Mouse (Mus musculus) lung, postnatal 14 days (tissue): Measurements from ENCODE around the gene Crlf3.
"Not testable (repeated sequence)": the region's sequence is repeated elsewhere in the genome, so short reads cannot be mapped to it uniquely, and the experiment has no call there.

Experiments
- DNase-seq: peaks from one replicate; pipeline ENCODE4 v3.0.0; 2021

Crlf3 gene

DNA sequence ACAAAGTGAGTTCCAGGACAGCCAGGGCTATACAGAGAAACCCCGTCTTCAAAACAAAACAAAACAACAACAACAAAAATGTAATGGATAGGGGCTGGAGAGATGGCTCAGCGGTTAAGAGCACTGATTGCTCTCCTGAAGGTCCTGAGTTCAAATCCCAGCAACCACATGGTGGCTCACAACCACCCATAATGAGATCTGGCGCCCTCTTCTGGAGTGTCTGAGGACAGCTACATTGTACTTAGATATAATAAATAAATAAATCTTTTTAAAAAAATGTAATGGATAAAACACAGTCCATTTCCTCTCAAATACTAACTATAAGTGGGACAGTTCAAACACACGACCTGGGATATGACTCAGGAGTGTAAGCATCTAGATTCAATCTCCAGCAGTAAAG is 14.4 kb downstream of the Crlf3 start:
- DNase-seq, result not testable (repeated sequence)

DNA sequence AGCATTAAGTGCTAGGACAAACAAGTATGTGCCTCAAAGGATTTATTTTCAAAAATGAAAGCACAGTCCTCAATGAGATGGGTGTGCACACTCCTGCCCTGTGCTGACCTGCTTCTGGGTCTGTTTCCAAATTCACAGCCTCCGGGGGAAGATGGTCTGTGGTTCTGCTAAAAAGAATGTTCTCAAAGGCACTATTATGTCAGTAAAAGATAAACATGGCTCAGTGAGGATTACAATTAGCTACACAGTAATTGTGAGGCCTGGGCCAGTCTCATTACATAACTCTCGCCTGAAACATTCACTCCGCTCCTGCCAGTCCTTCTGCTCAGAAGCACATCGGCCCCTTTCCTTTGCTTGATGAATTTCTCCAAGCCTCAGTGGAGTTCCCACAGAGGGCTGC is 18.6 kb downstream of the Crlf3 start:
- peak; percentile 27 for DNase-seq

DNA sequence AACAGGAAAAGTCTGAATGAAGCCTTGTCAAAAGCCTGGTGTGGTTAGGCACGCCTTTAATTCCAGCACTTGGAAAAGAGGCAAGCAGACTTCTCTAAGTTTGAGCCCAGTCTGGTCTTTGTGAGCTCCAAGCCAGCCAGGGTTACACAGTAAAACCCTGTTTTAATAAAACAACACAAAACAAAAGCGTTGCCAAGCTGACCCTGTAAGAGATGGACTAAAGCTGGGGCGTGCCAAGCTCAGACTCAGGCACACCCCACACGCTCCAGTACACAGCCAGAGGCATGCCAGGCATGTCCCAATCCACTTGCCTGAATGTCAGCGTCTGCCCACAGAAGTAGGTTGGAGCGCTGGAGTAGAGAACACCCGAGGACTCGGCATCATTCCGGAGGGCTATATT is 24.6 kb downstream of the Crlf3 start:
- DNase-seq, result peak; percentile 29

DNA sequence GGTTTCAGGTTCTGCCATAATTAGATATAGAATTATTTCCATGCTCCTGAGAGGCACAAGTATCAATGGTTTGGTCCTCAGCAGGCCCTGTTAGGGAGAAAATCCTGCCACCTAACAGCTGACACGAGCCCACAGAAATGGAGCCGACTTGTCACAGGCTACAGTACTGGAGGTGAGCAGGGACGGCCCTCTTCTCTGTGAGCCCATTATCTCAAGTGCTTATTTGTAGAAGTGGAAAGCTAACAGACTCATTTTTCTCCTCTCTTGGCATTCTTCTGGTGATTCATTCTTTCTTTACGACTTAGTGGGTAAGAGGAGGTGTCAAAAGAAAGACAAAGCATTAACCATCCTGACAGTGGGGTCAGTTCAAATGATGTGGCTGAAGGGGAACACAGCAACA is 26.1 kb downstream of the Crlf3 start:
- DNase-seq, result no peak

DNA sequence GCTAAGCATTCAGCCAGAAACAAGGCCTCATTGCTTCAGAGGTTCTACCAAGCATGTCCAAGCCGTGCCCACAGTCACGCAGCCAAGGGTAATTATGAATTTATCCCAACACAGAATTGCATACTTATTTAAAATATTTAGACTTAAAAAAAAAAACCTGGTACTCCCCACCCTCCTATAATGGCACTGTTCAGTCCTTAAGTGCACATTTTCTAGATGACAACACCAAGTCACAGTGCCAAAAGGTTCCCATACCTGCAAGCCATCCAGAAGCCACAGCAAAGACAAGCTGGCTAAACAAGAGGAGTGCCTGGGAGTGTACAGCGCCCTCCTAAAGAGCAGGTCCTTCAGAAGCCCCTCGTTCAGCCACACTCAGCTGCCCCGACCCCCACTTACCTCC is 27.6 kb downstream of the Crlf3 start:
- peak; percentile 18 for DNase-seq

DNA sequence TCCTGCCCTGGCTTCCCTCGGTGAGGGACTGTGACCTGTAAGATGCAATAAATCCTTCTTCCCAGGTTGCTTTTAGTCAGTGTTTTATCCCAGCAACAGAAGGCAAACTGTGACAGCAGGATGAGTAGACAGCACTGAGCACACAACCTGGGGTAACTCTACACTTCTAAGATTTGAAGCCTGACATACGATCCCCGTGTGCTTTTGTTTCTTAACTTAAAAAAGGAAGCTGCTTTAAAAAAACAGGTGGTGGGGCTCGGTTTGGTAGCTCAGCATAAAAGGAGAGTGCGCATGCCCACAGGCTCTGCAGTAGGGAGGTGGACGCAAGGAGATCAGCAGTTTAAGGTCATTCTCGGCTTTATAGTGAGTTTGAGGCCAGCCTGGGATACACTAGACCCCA is 28.3 kb downstream of the Crlf3 start:
- DNase-seq, result no peak

DNA sequence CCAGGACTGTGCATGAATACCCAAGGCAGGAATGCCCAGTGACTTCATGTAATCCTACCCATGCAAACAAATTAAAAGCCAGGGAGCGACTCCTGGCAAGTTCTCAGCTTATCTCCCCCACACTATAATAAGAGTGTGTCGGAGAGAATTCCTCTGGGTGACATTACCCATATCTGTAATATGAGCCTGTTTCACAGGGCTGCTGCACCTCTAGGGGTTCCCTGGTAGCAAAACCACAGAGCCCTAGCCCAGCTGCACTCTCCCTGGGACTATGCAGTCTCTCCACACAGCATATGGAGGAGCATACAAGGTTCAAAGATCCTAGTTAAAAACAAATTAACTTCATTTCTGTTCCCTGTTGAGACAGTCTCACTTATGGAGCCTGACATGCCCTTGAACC is 30.7 kb downstream of the Crlf3 start:
- DNase-seq, result no peak

DNA sequence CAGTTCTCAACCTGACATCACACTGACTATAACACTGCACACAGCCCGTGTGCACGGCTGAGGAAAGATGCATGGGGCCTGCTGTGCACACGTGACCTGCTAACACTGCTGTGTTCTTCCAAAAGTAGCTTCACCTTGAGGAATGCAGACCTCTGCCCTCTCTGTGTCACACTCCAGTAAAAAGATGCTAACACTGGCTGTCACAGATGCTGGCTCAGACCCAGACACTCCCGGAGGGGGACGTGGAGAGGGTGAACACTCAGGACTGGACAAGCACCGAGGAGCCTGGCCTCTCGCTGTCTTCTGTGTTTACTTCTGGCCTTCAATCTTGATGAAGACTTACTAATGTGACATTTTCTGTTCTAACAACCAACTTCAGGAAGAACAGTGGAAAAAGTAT is 33.9 kb downstream of the Crlf3 start:
- no peak for DNase-seq

DNA sequence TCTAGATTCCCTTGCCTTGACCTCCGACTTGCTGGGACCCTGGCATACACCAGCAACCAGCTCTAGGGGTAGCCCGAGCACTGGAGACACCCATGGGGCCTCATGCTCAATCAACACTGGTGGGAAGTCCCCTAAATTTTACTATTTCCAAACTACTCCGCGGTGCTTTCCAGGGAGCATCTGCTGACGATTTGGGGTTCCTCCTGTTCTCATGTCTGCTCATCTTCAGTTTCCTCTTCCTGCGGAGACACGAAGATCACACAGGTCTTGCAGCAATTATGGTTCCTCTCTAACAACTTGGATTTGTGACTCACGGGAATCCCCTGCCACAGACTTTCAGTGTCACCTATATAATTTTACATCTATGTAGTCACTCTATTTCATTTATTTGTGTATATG is 37.4 kb downstream of the Crlf3 start:
- DNase-seq, result no peak

DNA sequence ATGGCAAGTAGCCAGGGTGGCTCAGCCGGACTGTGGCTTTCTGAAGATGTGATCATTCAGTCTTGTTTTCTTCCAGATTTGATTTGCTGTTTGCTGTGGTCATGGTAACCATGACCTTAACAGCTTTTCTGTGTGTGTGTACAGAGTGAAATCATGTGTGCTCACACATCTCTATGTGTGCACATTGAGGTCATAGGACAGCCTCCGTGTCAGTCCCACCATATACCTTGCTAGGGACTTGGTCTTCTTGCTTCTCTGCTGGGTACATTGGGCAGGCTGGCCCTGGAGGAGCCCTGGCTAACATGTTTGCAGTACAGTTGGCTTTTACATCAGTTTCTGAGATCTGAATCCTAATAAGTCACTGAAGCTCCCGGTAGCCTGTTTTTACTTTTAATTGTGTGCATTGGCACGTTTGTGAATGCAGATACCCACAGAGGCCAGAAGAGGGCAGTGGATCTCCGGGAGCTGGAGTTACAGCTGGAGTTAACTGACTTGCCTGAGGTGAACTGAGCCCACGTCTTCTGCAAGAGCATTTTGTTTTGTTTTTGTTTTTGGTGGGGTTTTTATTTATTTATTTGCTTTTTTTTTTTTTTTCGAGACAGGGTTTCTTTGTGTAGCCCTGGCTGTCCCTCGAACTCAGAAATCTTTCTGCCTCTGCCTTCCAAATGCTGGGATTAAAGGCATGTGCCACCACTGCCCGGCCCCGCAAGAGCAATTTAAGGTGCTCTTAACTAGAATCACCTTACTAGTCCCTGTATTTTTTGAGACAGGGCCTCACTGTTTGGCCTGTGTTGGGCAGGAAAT is 38.0 kb downstream of the Crlf3 start:
- peak; percentile 70 for DNase-seq

DNA sequence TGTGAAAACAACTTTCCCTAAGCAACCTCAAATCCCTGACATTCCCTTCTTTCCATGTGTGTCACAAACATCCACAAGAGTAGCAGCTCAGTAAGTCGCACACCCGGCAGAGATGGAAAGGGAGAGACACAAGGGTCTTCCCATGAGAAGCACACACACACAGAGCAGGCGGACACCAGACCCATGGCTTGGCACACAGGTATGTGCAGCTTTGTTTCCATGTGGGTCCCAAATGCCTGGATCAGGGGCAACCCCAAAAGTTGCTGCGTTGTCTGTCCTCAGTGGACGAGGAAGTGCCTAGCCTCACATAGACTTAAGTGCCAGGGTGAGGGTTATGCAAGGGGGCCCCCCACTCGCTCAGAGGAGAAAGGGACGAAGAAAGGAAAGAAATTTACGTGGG is 43.3 kb downstream of the Crlf3 start:
- no peak for DNase-seq

DNA sequence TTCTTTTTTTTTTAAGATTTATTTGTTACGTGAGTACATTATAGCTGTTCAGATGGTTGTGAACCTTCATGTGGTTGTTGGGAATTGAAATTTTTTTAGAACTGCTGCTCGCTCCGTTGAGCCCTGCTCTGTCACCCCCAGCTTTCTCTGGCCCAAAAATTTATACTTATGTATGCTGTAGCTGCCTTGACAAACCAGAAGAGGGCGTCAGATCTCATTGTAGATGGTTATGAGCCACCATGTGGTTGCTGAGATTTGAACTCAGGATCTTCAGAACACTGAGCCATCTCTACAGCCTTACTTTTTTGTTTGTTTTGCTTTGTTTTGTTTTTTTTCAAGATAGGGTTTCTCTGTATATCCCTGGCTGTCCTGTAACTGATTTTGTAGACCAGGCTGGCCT is 59.5 kb downstream of the Crlf3 start:
- no peak for DNase-seq

DNA sequence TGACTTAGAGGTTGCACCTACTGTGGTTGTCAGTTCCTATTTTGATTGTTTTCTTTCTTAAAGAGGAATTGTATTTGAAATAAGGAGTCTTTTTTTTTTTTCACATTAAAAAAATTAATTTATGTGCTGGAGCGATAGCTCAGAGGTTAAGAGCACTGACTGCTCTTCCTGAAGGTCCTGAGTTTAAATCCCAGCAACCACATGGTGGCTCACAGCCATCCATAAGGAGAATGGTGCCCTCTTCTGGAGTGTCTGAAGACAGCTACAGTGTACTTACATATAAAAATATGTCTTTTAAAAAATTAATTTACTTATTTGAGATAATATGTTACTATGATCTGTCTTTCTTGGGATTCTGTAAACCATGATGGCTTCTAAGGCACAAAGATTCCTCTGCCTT is 61.0 kb downstream of the Crlf3 start:
- no peak for DNase-seq

DNA sequence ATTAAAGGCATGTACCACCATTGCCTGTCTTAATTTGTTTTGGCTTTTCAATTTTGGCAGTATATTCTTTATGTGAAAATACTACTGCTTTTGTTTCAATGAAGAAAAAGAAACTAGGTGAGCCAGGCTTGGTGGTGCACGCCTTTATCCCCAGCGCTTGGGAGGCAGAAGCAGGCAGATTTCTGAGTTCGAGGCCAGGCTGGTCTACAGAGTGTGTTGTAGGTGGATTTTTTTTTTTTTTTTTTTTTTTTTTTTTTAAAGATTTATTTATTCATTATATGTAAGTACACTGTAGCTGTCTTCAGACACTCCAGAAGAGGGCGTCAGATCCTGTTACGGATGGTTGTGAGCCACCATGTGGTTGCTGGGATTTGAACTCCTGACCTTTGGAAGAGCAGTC is 64.3 kb downstream of the Crlf3 start:
- DNase-seq, result not testable (repeated sequence)
